Mouse (Mus musculus): ENCODE measurements at regions not wholly inside any gene's neighbourhood (a gene's known extent, or its start where the extent isn't known, plus 50 kb on each side); places are given as distances from the start of the nearest gene placed in this dataset.

DNA sequence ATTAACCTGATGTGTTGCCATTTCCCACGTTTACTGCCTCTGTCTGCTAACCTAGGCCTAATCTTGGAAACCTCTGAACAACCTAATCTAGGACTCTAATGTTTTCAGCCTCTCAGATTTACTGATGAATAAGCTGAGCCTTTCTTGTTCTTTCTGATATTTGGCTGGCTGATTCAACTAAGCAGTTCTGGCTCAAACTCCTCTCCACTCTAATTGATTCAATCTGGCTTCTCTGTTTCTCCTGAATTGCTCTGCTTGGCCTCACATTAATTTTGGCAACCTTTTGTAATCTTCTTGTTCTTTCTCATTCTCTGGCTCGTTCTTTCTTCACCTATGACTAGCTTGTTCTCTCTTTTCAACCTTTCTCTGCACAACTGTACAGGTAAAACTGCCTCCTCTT, 1561.2 kb upstream of the Zeb2 start:
- no peak for ATAC-seq (ENCODE audit: insufficient number of reproducible peaks, low FRiP score, low TSS enrichment)

DNA sequence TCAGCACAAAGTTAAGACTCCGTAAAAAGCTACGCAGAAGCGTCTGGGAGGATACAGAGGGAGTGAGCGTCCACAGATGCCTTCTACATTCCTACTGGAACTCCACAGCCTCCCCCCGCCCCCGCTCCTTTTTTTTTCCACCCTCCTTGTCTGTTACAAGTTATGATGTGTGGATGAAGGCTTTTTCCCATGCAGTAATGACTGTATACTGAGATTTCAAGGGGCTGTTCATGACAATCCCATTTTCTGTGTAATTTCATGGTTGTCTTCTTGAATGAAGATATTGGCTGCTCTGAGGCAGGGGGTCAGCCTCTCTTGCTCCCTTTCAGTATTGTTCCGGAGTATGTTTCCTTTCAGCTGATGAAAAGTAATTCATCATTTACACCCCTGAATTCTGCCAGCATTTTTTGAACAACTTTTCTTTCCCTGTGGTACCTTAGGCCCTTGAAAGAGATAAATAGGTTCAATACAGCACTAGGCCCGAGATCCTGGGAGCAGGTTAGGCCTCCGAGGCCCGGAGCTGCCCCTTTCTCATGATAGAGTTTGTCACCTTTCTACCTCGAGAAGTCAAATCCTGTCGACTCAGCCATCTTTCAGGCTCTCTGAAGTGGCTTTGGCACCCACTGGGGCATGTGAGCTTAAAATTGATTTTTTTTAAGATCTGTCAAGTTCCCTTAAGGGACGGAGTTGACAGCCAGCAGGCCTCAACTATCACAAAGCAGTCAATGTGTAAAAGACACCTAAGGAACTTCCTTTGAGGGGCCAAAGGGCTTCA, 1552.5 kb upstream of the Zeb2 start:
- no peak for ATAC-seq (ENCODE audit: insufficient number of reproducible peaks, low FRiP score, low TSS enrichment)

DNA sequence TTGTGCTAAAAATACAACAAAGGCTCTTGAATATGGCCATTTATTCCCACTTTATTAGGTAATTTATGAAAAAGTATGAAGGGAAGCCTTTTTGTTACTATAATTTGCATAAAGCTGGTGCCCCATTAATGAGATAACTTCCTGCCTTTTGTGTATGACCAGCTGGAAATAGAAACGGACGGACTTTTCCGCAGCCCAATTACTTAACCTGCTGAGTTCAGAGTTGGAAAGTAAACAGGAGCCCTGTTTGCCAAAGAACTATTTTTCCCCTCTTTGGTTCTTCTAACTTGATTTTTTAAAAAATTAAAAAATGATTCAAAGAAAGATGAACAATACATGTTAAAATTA, 1549.8 kb upstream of the Zeb2 start:
- no peak for ATAC-seq (ENCODE audit: insufficient number of reproducible peaks, low FRiP score, low TSS enrichment)

DNA sequence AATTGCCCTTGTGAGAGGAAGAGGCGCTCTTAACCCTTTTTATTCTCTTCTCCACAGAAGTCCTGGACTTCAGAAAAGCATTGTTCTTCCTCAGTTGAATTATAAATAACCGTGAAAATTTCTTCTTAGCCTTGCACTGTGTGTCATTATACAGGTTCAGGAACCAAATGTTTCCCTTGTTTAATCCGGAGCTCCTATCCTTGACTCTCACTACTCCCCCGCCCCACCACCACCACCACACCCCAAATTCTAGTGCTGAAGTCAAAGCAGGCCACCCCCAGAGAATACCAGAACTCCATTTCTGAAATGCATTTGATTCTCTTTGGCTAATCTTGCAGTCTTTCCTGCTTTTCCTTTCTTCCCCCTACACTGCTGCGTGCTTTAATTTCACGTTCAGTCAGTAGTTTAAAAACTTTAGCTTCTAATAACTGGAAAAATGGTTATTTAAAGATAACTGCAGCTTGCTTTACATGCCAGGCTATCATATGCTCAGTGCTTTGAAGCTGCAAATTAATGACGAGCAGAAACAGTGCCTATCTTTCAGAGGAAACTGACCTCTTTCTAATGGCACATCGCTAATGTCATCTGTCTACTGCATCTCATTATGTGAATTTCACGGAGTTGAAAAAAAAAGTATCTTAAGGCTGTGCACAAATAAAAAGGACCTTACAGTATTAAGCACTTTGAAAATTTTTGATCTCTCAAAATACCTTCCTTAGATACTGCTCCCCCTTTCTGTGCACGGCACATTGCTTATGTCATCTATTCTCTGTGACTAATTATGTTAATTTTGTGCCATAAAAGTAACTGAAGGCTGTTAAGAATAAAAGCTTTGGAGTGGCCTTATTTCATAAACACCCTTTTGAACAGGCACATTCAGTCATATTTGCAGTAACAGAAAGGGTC, 1549.1 kb upstream of the Zeb2 start:
- no peak for ATAC-seq (ENCODE audit: insufficient number of reproducible peaks, low FRiP score, low TSS enrichment)

- no peak for ATAC-seq (ENCODE audit: insufficient number of reproducible peaks, low FRiP score, low TSS enrichment)
These were observed 1544.7 kb upstream of the Zeb2 start for GRCm38 (mm10) chr2:46661876-46662275.

DNA sequence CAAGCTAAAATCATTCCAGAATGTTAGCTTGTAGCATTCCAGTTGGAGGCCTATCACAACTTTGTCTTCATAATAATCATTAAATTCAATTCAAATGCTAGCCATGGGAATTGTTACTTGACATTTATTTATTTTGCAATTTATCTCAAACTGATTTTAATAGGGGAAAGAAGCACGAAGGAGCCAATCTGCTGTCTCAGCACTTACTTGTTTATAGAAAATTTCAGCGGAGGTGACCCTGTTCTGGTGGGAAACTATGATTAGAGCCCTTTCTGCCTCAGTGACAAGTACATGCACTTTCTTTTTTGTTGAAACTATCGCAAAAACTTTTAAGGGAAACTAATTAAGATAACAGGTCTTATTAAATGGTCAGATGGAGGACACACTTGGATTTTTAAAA, 1543.4 kb upstream of the Zeb2 start:
- no peak for ATAC-seq (ENCODE audit: insufficient number of reproducible peaks, low FRiP score, low TSS enrichment)

- ATAC-seq (ENCODE audit: insufficient number of reproducible peaks, low FRiP score, low TSS enrichment): no peak
These were observed 1538.1 kb upstream of the Zeb2 start for GRCm38 (mm10) chr2:46655289-46655688.

DNA sequence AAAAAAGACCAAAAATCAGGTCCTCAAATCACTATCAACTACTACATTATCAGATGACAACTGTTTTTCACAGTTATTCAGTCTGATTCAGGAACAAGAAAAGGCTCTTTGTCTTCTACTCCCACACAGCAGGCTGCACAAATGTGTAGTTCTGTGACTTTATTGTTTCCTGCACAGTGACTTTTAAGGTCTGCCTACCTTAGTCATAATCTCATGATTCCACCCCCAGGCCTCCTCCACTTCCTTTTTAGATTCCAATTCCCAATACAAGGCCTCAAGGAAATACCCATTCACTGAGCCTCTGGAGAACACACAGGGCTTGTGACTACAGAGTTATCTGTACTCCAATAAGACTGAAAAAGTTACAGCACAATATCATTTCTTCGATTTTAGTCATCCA, 1535.4 kb upstream of the Zeb2 start:
- ATAC-seq (ENCODE audit: insufficient number of reproducible peaks, low FRiP score, low TSS enrichment): no peak

DNA sequence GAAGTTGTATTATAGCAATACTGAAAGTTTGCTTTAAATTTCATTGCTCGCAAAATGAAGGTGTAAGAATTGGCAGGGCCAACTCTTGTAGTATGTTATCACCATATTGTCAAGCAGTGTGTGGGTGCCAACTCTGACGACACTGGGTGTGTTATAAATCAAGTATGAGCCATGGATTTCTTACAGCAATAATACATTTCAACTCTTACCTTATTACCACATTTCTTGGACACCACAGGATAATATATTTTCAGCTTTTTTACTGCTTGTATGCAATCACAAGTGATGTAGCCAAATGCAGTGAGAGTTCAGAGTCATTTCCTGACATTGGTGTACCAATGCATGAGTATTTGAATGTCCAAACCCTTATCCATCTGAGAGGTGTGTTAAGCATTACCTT, 1529.2 kb upstream of the Zeb2 start:
- no peak for ATAC-seq (ENCODE audit: insufficient number of reproducible peaks, low FRiP score, low TSS enrichment)

DNA sequence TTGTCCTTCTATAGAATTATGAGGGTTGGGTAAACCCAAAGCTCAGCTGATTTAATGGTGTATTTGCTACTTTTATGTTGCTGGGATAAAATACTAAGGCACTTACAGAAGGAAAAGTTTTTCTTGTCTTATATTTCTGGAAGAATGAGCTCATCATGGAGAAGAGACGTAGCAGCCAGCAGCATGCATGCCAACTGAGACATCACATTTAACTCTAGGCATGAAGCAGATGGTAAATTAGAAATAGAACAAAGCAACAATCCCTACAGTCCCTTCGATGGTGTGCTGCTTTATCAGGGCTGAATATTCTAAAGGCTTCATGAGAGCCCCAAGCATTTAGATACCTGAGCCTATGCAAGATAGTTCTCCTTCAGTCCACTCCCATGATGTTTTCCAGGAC, 1492.0 kb upstream of the Zeb2 start:
- no peak for ATAC-seq (ENCODE audit: insufficient number of reproducible peaks, low FRiP score, low TSS enrichment)

GRCm38 (mm10) chr2:46581773-46582172, 1464.6 kb upstream of the Zeb2 start:
- ATAC-seq (ENCODE audit: insufficient number of reproducible peaks, low FRiP score, low TSS enrichment): no peak

- ATAC-seq (ENCODE audit: insufficient number of reproducible peaks, low FRiP score, low TSS enrichment): no peak
These were observed 1453.2 kb upstream of the Zeb2 start for GRCm38 (mm10) chr2:46570416-46570815.

GRCm38 (mm10) chr2:46533395-46533794, 1416.2 kb upstream of the Zeb2 start:
- ATAC-seq (ENCODE audit: insufficient number of reproducible peaks, low FRiP score, low TSS enrichment): no peak

DNA sequence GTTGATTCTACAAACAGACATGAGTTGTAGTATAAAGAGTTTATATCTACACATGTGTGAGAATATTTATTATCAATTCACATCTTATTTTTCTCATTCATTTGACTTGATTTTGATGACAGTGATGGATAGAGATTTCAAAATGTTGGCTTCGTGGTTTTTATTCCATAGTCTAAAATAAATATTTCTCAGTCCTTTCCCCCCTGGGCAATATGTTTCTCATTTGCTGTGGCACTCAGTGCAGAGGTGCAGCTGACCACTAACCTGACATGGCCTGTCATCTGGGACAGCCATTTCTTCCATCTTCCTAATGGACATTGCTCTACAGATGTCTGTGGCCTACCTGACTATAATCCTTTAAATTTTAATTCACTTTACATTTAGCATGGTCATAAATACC, 1413.5 kb upstream of the Zeb2 start:
- ATAC-seq (ENCODE audit: insufficient number of reproducible peaks, low FRiP score, low TSS enrichment): no peak

DNA sequence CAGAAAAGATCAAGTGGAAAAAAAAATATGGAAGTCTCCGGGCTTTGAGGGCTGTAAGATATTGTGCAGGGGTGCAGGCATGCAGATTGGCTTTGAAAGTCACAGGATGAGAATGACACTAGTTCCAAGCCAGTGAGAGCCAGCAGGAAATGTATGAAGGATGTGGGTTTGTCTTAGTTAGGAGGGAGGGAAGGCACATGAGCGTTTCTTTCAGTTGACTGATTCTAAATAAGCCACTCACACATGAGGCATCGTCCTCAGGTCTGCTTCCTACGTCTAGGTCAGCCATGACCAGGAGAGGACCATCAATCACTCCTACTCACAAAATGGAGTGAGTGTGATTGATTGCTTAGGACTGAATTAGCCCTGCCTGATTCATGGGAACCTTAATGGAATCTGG, 1408.0 kb upstream of the Zeb2 start:
- ATAC-seq (ENCODE audit: insufficient number of reproducible peaks, low FRiP score, low TSS enrichment): no peak

DNA sequence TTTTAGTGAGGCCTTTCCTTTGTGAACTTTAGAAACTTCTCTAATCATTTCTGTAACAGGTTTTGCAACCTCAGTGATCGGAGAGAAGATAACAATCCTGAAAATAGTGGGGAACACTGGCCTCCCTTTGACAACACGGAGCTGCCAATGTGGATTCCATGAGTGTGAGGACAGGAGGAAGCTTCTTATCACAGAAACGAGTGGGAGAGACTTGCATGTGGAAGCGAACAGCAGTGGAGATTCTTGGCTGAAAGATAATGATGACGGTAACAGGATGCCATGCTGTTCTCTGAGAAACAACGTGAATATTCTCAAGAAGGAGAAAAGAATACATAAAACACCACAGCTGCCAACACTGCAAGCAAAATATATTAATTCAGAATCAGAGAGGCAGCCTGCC, 1407.4 kb upstream of the Zeb2 start:
- no peak for ATAC-seq (ENCODE audit: insufficient number of reproducible peaks, low FRiP score, low TSS enrichment)

GRCm38 (mm10) chr2:46521147-46521965, 1404.2 kb upstream of the Zeb2 start:
- ATAC-seq (ENCODE audit: insufficient number of reproducible peaks, low FRiP score, low TSS enrichment): no peak

DNA sequence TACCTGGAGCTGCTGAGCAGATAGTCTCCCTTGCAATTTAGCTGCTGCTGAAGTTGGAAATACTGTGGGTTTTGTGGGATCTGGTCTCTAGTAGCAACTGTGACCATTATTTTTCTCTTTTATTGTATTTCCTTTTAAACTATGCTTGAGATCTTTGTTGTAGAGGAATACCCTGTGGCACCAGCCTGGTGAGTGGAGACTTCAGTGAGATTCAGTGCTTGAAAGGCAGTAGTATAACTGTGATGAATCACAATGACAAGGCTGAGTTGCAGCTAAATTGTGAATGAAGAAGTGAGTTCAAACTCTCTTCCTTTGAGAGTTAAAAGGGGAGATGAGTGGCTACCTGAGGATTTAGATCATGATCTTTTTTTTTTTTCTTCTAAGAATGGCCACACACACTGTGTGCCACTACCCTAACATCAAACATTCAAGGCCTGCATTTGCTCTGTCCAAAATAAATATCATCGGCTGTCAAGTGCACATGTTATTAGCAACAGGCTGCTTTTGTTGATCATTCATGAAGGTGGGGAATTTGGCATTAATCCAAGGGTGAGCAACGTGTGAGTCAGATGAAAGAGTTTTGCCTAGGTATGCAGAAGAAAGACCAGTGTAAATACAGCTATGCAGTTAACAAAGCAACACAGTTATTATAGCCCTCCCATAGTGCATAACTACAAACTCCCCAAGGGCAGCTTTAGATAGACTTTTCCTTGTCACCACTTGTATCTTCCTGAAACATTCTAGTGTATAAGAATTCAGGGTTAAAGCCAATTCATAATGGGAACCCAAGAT, 1395.2 kb upstream of the Zeb2 start:
- ATAC-seq (ENCODE audit: insufficient number of reproducible peaks, low FRiP score, low TSS enrichment): no peak

DNA sequence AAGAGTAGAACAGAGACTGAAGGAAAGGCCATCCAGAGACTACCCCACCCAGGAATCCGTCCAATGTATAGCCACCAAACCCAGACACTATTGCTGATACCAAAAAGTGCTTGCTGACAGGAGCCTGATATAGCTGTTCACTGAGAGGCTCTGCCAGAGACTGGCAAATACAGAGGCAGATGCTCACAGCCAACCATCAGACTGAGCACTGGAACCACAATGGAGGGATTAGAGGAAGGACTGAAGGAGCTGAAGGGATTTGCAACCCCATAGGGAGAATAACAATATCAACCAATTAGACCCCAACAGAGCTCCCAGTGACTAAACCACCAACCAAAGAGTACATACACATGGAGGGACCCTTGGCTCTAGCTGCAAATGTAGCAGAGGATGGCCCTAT, 1389.8 kb upstream of the Zeb2 start:
- no peak for ATAC-seq (ENCODE audit: insufficient number of reproducible peaks, low FRiP score, low TSS enrichment)

DNA sequence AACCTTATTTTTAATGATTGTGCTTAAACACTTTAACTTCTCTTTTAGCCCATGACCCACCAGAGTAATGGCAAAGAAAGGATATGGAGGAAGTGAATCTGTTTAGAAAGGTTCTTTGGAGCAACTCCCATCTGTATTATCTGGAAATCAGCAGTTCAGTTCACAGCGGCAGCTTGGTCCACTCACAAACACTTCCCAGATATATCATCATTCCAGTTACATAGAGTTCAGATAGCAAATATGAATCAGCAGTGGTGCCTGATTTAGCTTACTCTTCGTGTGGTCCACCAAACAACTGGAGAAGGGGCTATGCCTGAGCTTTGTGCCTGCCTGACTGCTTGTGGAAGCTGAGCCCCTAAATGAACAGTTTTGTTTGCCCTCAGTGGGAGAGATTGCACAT, 1385.9 kb upstream of the Zeb2 start:
- ATAC-seq (ENCODE audit: insufficient number of reproducible peaks, low FRiP score, low TSS enrichment): no peak
